Mouse (Mus musculus): ENCODE measurements around the gene Nr6a1.

DNA sequence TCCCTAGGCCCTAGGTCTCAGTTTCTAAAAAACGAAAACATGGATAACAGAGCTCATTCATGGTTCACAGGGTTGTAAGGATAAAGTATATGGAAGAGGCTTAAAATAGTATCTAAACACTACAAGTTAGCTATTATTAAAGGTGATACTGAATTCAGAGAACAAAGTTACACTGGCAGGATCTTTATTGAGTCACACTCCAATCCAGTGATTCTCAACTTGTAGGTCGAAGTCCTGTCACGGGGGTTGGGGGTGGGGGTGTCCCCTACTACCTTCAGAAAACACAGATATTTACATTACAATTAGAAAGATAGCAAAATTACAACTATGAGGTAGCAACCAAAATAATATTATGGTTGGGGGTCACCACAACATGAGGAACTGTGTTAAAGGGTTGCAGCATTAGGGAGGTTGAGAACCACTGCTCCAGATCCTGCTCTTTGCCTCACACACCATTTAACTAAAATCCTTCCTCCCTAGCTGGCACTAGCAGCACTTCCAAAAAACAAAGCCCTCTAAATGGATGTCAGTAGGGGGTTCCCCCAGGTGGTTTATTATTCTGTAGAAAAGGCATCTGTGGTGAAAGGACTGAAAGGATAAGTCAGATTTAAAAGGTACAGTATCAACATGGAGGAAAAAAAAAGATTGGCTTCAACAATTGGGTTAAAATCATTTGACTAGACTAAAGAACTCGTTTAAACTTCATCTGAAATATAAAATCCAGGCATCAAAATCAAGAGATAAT is 10.4 kb downstream of the Nr6a1 start:
- no peak for TF ChIP-seq POLR2A (IDR thresholded peaks at IDR 0.05; ENCODE audit: insufficient read length, low read depth)
- no peak for TF ChIP-seq MAX (IDR thresholded peaks at IDR 0.05; ENCODE audit: low read depth)
- no peak for TF ChIP-seq USF1 (IDR thresholded peaks at IDR 0.05; ENCODE audit: low read depth)
- TF ChIP-seq POLR2AphosphoS2 (IDR thresholded peaks at IDR 0.05; ENCODE audit: insufficient read length, low read depth) = no peak
- TF ChIP-seq CEBPB (IDR thresholded peaks at IDR 0.05; ENCODE audit: insufficient read depth, poor library complexity, severe bottlenecking) = no peak
- TF ChIP-seq MYOG (IDR thresholded peaks at IDR 0.05; ENCODE audit: control insufficient read depth in 1 of 3, insufficient read depth in 1 of 3, insufficient read length in 2 of 3, low read depth in 2 of 3) = no peak

Data from myocyte (in vitro differentiated cells).